21 mouse cellular contexts compared by ENCODE assay signal in the genomic region with DNA sequence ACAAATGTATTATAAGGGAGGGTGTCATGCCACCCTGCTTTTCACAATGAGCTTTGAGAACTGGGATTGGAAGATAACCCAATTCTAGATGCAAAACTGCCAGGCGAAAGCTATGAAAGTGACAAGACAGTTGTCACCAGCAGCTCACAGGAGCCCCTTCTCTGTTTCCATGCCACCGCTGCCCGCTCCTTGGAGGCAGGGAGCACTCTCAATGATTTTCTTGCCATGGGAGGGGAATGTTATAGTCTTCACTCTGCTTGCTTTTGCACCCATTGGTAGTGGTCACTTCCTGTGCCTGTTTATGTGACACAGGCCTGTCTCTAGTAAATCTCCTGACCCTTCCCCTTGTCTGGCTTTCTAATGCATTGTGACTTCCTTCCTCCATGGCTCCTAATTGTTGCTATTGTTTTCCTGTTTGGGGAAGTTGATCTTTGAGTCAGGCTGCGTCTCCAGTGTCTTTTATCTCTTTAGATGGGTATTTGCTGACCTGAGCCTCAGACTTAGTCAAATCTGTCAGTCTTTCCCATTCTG.
"Had no signal": no experiment of that assay in that cellular context is flagged by ENCODE, and none has a peak within 500 bp of the region (broad histone marks: within the 10 kb centered on the region; RNA-seq: fewer than 3 reads in every experiment).

No protein-coding gene starts in this region.

- H3K9me3 ChIP-seq: limb, embryonic 12.5 days; limb, embryonic 15.5 days; liver, embryonic 12.5 days; liver, embryonic 15.5 days; midbrain, embryonic 12.5 days; midbrain, embryonic 15.5 days; neural tube, embryonic 15.5 days; stomach, embryonic 15.5 days had no signal

- H3K9ac ChIP-seq: limb, embryonic 12.5 days; limb, embryonic 15.5 days; liver, embryonic 12.5 days; liver, embryonic 15.5 days; lung, embryonic 14.5 days; midbrain, embryonic 12.5 days; midbrain, embryonic 15.5 days; neural tube, embryonic 12.5 days; neural tube, embryonic 15.5 days; stomach, embryonic 15.5 days had no signal

- ATAC-seq: intestine, embryonic 16.5 days; liver, embryonic 12.5 days; midbrain, embryonic 15.5 days had no signal

- DNase-seq: kidney, adult 18-20 months; kidney, adult 9 months; kidney, postnatal 14 days; kidney, postnatal 4 days; left cerebral cortex, postnatal 4 days; lung, embryonic 14.5 days; right cerebral cortex, adult 18-20 months; right cerebral cortex, postnatal 14 days; spleen, adult 18-20 months; thymus, postnatal 25 days had no signal

- H3K36me3 ChIP-seq: limb, embryonic 12.5 days; limb, embryonic 15.5 days; liver, embryonic 12.5 days; liver, embryonic 15.5 days; midbrain, embryonic 12.5 days; midbrain, embryonic 15.5 days; neural tube, embryonic 12.5 days; neural tube, embryonic 15.5 days; stomach, embryonic 15.5 days had no signal

- H3K4me2 ChIP-seq: limb, embryonic 12.5 days; limb, embryonic 15.5 days; liver, embryonic 12.5 days; liver, embryonic 15.5 days; lung, embryonic 14.5 days; midbrain, embryonic 12.5 days; midbrain, embryonic 15.5 days; neural tube, embryonic 12.5 days; neural tube, embryonic 15.5 days; stomach, embryonic 15.5 days had no signal

- H3K4me1 ChIP-seq: limb, embryonic 12.5 days; limb, embryonic 15.5 days; liver, embryonic 12.5 days; liver, embryonic 15.5 days; midbrain, embryonic 12.5 days; neural tube, embryonic 12.5 days; neural tube, embryonic 15.5 days had no signal

- H3K4me3 ChIP-seq: limb, embryonic 12.5 days; limb, embryonic 15.5 days; liver, embryonic 12.5 days; liver, embryonic 15.5 days; midbrain, embryonic 12.5 days; midbrain, embryonic 15.5 days; neural tube, embryonic 12.5 days; neural tube, embryonic 15.5 days; stomach, embryonic 15.5 days had no signal

- H3K27ac ChIP-seq: limb, embryonic 12.5 days; limb, embryonic 15.5 days; liver, embryonic 12.5 days; liver, embryonic 15.5 days; macrophage; midbrain, embryonic 12.5 days; midbrain, embryonic 15.5 days; neural tube, embryonic 12.5 days; neural tube, embryonic 15.5 days; stomach, embryonic 15.5 days had no signal

- H3K27me3 ChIP-seq: limb, embryonic 15.5 days; liver, embryonic 15.5 days; midbrain, embryonic 12.5 days; midbrain, embryonic 15.5 days; neural tube, embryonic 12.5 days; neural tube, embryonic 15.5 days; stomach, embryonic 15.5 days had no signal
